Mouse (Mus musculus) liver, adult 2 months (tissue): ENCODE measurements around the gene Uck1.

Experiments
- CTCF ChIP-seq: fragments of 200-500 bp; IDR thresholded peaks from 2 replicates; pipeline ENCODE4 v1.5.1; 2011; ENCODE audit warnings: low read depth, low read length, control low read depth
- POLR2A ChIP-seq: fragments of 200-500 bp; IDR thresholded peaks from 2 replicates; pipeline ENCODE4 v1.6.1; 2011; ENCODE audit warnings: low read length, control low read depth; ENCODE audit not compliant: insufficient read depth; ENCODE audit errors: extremely low read depth

DNA sequence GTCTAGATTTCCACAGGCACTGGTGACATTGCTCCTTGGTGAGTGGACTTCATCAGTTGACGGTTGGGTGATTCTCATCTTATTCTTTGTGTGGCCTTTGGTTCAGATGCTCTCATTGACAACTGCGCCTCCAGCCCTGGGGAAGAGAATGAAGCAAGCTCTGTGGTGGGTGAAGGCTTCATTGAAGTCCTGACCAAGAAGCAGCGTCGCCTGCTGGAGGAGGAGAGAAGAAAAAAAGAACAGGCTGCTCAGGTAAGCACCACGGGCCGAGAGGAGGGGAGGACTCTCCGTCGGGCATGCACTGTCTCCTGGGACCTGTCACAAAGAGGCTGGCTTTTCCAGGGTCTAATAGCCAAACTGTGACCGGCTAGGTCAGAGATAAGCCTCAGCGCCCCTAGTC lies 43.5 kb downstream of the Uck1 start:
- TF ChIP-seq CTCF, result no peak
- no peak for TF ChIP-seq POLR2A
